Mouse (Mus musculus) hindbrain, embryonic 16.5 days (tissue): ENCODE data around the gene Kalrn. TPM values are rescaled to one million over a fixed set of nuclear protein-coding genes. Genes with fewer than 3 reads are reported as not detected.

Experiments
- ATAC-seq: fragments of 200-750 bp; cut with Nextera tagmentation; 2 replicates; pipeline ENCODE4 v1.8.0; 2017; ENCODE audit warnings: moderate TSS enrichment, moderate library complexity
- H3K27ac ChIP-seq: fragments of 300-500 bp; sonication (generic); 2 replicates; pipeline ENCODE4 v1.5.1; 2014; ENCODE audit warnings: low read depth, mild to moderate bottlenecking, control low read depth, low read length, moderate library complexity
- H3K27me3 ChIP-seq: fragments of 300-500 bp; sonication (generic); replicated peaks from 2 replicates; pipeline ENCODE4 v1.6.1; 2014; ENCODE audit warnings: low read length; ENCODE audit not compliant: control insufficient read depth, insufficient read depth
- H3K36me3 ChIP-seq: fragments of 300-500 bp; sonication (generic); 2 replicates; pipeline ENCODE4 v1.6.1; 2014; ENCODE audit warnings: mild to moderate bottlenecking, low read length, moderate library complexity, mixed read lengths; ENCODE audit not compliant: control insufficient read depth, insufficient read depth
- H3K4me1 ChIP-seq: fragments of 300-500 bp; sonication (generic); 2 replicates; pipeline ENCODE4 v1.6.1; 2014; ENCODE audit warnings: low read depth, low read length; ENCODE audit not compliant: control insufficient read depth, insufficient read depth
- H3K4me2 ChIP-seq: fragments of 300-500 bp; sonication (generic); 2 replicates; pipeline ENCODE4 v1.6.1; 2014; ENCODE audit warnings: mild to moderate bottlenecking, low read length, control low read depth, moderate library complexity
- H3K4me3 ChIP-seq: fragments of 300-500 bp; sonication (generic); 2 replicates; pipeline ENCODE4 v1.5.1; 2014; ENCODE audit warnings: mild to moderate bottlenecking, low read length, control low read depth, moderate library complexity
- H3K9ac ChIP-seq: fragments of 300-500 bp; sonication (generic); 2 replicates; pipeline ENCODE4 v1.6.1; 2014; ENCODE audit warnings: low read depth, mild to moderate bottlenecking, control low read depth, low read length, moderate library complexity
- H3K9me3 ChIP-seq: fragments of 300-500 bp; sonication (generic); 2 replicates; pipeline ENCODE4 v1.6.1; 2014; ENCODE audit warnings: mild to moderate bottlenecking, low read length, moderate library complexity; ENCODE audit not compliant: control insufficient read depth
- WGBS: fragments of 180-500 bp; shearing (Covaris S2); extraction: QIAGEN DNeasy Blood & Tissue Kit; methylation state at CpG from one replicate; pipeline ENCODE4 v1.1.7; 2014; 5-methylcytosine and 5-hydroxymethylcytosine counted together
- polyA plus RNA-seq: library from polyadenylated mRNA; unstranded; fragments of >200 nt; fragmentation: Nextera tagmentation; extraction: Ambion mirVana; gene quantifications from 2 replicates; pipeline ENCODE4 v1.2.1, GENCODE M21; 2015

Gene Kalrn
- polyA plus RNA-seq = 20.9 and 23.3 TPM in 2 replicates

- peak; percentile 92 for ATAC-seq
- under 1% methylated on average over 31 of the region's 84 CpGs for WGBS
Measured at GRCm38 (mm10) chr16:34573151-34573802, at the start of gene Kalrn. TSS of gene Kalrn (minus strand) at chr16:34573532.

GRCm38 (mm10) chr16:34614021-34614420, 40.7 kb upstream of the Kalrn start:
- H3K27ac ChIP-seq = no peak overlapping the region
- H3K4me2 ChIP-seq = no peak overlapping the region
- H3K4me3 ChIP-seq = no peak overlapping the region
- no peaks in the 10 kb centered on the region for H3K27me3 ChIP-seq
- H3K9ac ChIP-seq = no peak overlapping the region
- 77% methylated on average over 2 of the region's 2 CpGs for WGBS
- no peaks in the 10 kb centered on the region for H3K36me3 ChIP-seq
- H3K4me1 ChIP-seq = no peaks in the 10 kb centered on the region
- no peak for ATAC-seq
- H3K9me3 ChIP-seq = peaks cover 7% of the 10 kb centered on the region; the same call in 1 of the 2 replicates

More at GRCm38 (mm10) chr16:34573151-34573802, at the start of gene Kalrn:
- Histone ChIP-seq H3K9me3 (0 out of 2 replicates have a peak, but pooled peaks cover 2% of the 10 kb centered on the region), H3K9ac (peak within 1 kb of the TSS; percentile 99), H3K4me2 (peak within 1 kb of the TSS; percentile 83), H3K27ac (peak within 1 kb of the TSS; percentile 95), H3K4me3 (peak within 1 kb of the TSS; percentile 96), H3K36me3 (no peaks in the 10 kb centered on the region), H3K4me1 (peaks cover 18% of the 10 kb centered on the region), H3K27me3 (no peaks in the 10 kb centered on the region)

GRCm38 (mm10) chr16:34610137-34610536, 36.8 kb upstream of the Kalrn start:
- Histone ChIP-seq H3K27ac (no peak overlapping the region), H3K4me2 (no peak overlapping the region), H3K9me3 (peaks cover 7% of the 10 kb centered on the region; the same call in 1 of the 2 replicates), H3K9ac (no peak overlapping the region), H3K36me3 (no peaks in the 10 kb centered on the region), H3K27me3 (no peaks in the 10 kb centered on the region), H3K4me1 (no peaks in the 10 kb centered on the region), H3K4me3 (no peak overlapping the region)
- 81% methylated on average over 1 of the region's 1 CpGs for WGBS
- ATAC-seq = no peak

GRCm38 (mm10) chr16:34605679-34606078, 32.3 kb upstream of the Kalrn start:
- H3K4me1 ChIP-seq = no peaks in the 10 kb centered on the region
- no peak overlapping the region for H3K4me2 ChIP-seq
- H3K36me3 ChIP-seq = no peaks in the 10 kb centered on the region
- H3K4me3 ChIP-seq = no peak overlapping the region
- 33% methylated on average over 3 of the region's 3 CpGs for WGBS
- ATAC-seq = 0 out of 2 replicates have a peak, but pooled peaks have one; percentile 52
- H3K27me3 ChIP-seq = no peaks in the 10 kb centered on the region
- no peaks in the 10 kb centered on the region for H3K9me3 ChIP-seq
- H3K27ac ChIP-seq = no peak overlapping the region
- H3K9ac ChIP-seq = no peak overlapping the region

- H3K9me3 ChIP-seq = no peaks in the 10 kb centered on the region
- H3K4me2 ChIP-seq = no peak overlapping the region
- H3K9ac ChIP-seq = no peak overlapping the region
- no peak overlapping the region for H3K27ac ChIP-seq
- no peaks in the 10 kb centered on the region for H3K27me3 ChIP-seq
- no peaks in the 10 kb centered on the region for H3K4me1 ChIP-seq
- H3K36me3 ChIP-seq = no peaks in the 10 kb centered on the region
- WGBS = 59% methylated on average over 6 of the region's 6 CpGs
- ATAC-seq = no peak
- H3K4me3 ChIP-seq = no peak overlapping the region
Measured at GRCm38 (mm10) chr16:34603854-34604253, 30.5 kb upstream of the Kalrn start.

GRCm38 (mm10) chr16:34603076-34603475, 29.7 kb upstream of the Kalrn start:
- no peak overlapping the region for H3K27ac ChIP-seq
- H3K36me3 ChIP-seq = no peaks in the 10 kb centered on the region
- no peaks in the 10 kb centered on the region for H3K4me1 ChIP-seq
- 83% methylated on average over 4 of the region's 4 CpGs for WGBS
- no peak overlapping the region for H3K4me3 ChIP-seq
- H3K9ac ChIP-seq = no peak overlapping the region
- H3K9me3 ChIP-seq = no peaks in the 10 kb centered on the region
- no peaks in the 10 kb centered on the region for H3K27me3 ChIP-seq
- H3K4me2 ChIP-seq = no peak overlapping the region
- ATAC-seq = no peak

- no peak for ATAC-seq
- WGBS = 69% methylated on average over 4 of the region's 4 CpGs
Measured at GRCm38 (mm10) chr16:34601954-34602353, 28.6 kb upstream of the Kalrn start.

GRCm38 (mm10) chr16:34595294-34595693, 22.0 kb upstream of the Kalrn start:
- no peak overlapping the region for H3K27ac ChIP-seq
- ATAC-seq = no peak
- 27% methylated on average over 3 of the region's 3 CpGs for WGBS

More at GRCm38 (mm10) chr16:34601954-34602353, 28.6 kb upstream of the Kalrn start:
- H3K27me3 ChIP-seq = no peaks in the 10 kb centered on the region
- no peak overlapping the region for H3K4me2 ChIP-seq
- no peak overlapping the region for H3K9ac ChIP-seq
- H3K27ac ChIP-seq = no peak overlapping the region
- H3K36me3 ChIP-seq = no peaks in the 10 kb centered on the region
- no peak overlapping the region for H3K4me3 ChIP-seq
- H3K4me1 ChIP-seq = no peaks in the 10 kb centered on the region
- H3K9me3 ChIP-seq = no peaks in the 10 kb centered on the region

GRCm38 (mm10) chr16:34594597-34595262, 21.4 kb upstream of the Kalrn start:
- Histone ChIP-seq H3K4me3 (no peak overlapping the region), H3K9ac (no peak overlapping the region), H3K4me1 (no peaks in the 10 kb centered on the region), H3K36me3 (no peaks in the 10 kb centered on the region), H3K27ac (no peak overlapping the region), H3K4me2 (no peak overlapping the region), H3K9me3 (no peaks in the 10 kb centered on the region), H3K27me3 (no peaks in the 10 kb centered on the region)
- 67% methylated on average over 8 of the region's 8 CpGs for WGBS
- ATAC-seq = no peak

More at GRCm38 (mm10) chr16:34595294-34595693, 22.0 kb upstream of the Kalrn start:
- no peaks in the 10 kb centered on the region for H3K27me3 ChIP-seq
- no peak overlapping the region for H3K4me3 ChIP-seq
- H3K9ac ChIP-seq = no peak overlapping the region
- H3K9me3 ChIP-seq = no peaks in the 10 kb centered on the region
- no peaks in the 10 kb centered on the region for H3K36me3 ChIP-seq
- no peak overlapping the region for H3K4me2 ChIP-seq
- no peaks in the 10 kb centered on the region for H3K4me1 ChIP-seq
